Mouse (Mus musculus): ENCODE data around the gene Hecw2.

Gene Hecw2

DNA sequence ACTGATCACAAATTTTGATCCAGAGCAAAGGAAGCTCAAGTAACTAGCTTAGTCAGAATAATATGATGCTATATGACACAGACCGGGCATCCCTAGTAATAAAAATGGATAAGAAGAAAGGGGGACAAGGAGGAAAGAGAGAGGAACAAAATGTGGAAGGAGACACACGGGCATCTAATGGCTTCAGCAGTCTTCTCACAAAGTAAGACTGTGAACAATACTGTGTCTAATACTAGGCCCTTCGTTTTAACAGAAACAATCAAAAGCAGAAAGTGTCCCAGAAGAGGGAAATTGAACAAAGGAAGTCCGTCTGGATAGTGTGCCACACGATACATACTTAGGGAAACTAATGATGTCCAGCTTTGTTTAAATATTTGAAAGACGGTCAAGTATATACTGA is 419.9 kb downstream of the Hecw2 start:
- DNase-seq, result no peak

DNA sequence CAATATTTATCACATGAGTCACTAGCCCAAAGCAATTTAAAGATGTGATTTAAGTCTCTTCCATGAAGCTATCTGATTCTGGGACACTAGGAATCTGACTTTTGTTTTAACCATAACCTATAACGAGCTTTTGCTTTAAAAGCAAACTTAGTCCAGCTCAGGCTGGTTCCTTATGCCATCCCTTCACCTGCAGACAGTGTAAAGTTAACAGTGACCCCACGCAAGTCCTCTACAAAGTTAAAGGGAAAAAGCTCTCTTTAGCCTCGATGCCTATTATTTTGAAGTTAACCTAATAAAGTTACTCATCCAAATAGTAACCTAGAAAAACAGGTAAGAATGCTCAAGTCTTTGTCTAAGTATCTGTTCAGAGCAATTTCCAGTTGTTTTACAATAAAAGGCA is 420.4 kb downstream of the Hecw2 start:
- DNase-seq, result no peak

GRCm38 (mm10) chr1:53773994-53774393 is 421.0 kb downstream of the Hecw2 start:
- DNase-seq, result peak; percentile 20

DNA sequence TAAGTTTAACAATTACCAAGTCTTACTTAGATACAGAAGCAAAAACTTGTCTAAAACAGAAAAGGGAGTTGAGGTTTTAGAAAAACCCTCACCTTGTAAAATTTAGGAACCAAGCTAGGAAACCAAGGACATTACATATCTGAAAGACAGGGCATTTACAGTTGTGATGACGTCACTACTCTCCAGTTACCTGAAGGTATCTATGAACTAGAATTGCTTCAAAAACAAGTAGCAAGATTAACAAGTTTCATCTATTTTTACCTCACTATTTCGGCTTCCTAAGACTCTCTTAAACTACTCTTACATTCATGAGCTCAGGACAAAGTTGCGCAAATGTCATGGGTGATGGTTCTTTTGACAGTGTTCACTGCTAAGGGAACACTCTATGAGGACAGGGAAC is 422.0 kb downstream of the Hecw2 start:
- no peak for DNase-seq

DNA sequence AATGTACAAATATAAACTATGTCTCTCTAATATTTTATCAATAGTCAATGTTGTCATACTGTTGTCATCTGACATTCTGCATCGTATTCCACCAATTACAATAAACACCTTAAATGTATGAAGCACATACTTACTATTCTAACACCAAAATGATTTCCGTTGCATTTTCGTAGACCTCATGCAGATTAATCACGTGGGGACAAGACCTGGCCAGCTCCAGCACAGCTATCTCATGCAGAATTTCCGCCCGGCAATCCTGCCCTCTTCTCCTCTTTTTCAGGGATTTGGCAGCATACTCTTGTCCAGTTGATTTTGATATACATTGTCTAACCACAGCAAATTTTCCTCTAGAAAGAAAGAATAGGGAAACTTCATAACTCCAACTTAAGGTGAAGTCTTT is 423.5 kb downstream of the Hecw2 start:
- DNase-seq, result no peak

GRCm38 (mm10) chr1:53766112-53766511 is 428.9 kb downstream of the Hecw2 start:
- peak; percentile 32 for DNase-seq

DNA sequence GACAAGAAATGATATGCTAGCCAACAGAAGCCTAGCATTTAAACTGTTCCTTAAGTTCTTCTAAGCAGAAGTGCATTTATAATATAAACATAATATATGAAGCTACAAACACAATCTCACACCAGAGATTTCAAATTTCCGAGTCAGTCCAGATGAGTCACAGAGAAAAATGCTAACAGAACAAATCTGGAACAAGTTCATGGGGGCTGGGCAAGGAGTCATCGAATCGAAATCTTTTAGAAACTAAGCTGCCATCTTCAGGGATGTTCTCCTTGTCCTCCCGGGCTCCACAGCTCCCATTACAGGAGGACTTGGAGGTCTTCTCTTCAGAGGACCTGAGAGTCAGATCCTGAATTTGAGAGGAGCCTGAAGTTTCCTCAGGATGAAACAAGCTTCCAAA is 437.7 kb downstream of the Hecw2 start:
- no peak for DNase-seq

Measured in kidney, postnatal 14 days (tissue).